Mouse (Mus musculus): ENCODE measurements around the gene Dedd. TPM values are rescaled to one million over a fixed set of nuclear protein-coding genes. Genes with fewer than 3 reads are reported as not detected.
A peak's percentile ranks its signal among the peaks of the same experiment; 100 is the strongest.

Dedd gene
- polyA plus RNA-seq, 1 experiment = 40.7 TPM

DNA sequence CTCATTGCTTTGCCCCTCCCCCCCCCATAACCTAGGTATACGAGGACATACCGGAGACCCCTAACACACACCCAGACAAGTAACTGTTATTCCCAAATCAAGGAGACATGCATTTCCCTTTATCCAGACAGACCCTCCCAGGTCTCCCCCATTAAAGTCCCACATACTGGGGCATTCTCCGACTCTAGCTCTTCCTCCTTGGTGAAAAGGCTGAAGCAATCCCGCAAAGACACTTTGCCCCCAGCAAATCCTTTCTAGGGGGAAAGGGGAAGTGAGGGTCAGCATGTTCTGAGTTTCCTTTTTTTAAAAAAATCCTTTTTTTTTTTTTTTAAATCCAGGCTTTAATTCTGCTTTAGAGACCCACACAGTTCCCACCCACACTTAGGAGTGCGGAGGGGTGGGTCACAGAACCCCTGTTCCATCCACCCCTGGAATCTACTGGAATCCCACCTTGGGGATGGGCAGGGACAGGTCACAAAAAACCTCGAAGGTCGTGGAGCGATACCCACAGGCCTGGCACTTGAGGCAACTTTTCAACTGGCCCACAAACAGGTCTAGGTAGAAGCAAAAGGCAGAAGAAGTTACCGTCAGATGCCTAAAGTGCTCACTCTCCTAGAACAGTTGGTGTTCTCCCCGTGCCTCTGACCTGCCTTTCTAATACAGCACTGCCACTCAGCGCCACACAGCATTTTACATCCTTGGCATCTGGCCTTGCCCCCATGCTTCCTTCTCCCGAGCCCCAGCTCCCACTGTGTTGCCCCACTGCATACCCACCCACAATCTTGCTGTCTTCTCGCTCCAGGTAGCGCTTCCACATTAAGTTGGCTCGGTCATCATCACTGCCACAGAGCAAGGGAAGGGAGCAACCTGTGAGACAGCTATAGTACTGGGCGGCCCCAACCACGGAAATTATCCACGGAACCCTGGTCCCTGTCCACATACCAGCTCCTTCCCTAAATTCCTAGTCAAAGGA lies 45.5 kb upstream of the Dedd start:
- no peaks in the 10 kb centered on the region for H3K27me3 ChIP-seq (ENCODE audit: control insufficient read depth, insufficient read depth, low read length)
- 90% methylated on average over 18 of the region's 18 CpGs for WGBS
- no peak overlapping the region for H3K27ac ChIP-seq (ENCODE audit: insufficient read depth, low read depth, low read length)
- no peak overlapping the region for H3K4me3 ChIP-seq (ENCODE audit: low read depth, low read length)
- peaks cover 8% of the 10 kb centered on the region for H3K4me1 ChIP-seq (ENCODE audit: control insufficient read depth, insufficient read depth, insufficient read length, low read length)
- TF ChIP-seq CTCF (IDR thresholded peaks at IDR 0.05; ENCODE audit: extremely low read depth, insufficient read length, insufficient replicate concordance, low read depth, low read length) = no peak
- no peak for TF ChIP-seq POLR2A (IDR thresholded peaks at IDR 0.05; ENCODE audit: low read depth, low read length)
- H3K36me3 ChIP-seq (ENCODE audit: control insufficient read depth, insufficient read depth, low read length) = peaks cover 12% of the 10 kb centered on the region

DNA sequence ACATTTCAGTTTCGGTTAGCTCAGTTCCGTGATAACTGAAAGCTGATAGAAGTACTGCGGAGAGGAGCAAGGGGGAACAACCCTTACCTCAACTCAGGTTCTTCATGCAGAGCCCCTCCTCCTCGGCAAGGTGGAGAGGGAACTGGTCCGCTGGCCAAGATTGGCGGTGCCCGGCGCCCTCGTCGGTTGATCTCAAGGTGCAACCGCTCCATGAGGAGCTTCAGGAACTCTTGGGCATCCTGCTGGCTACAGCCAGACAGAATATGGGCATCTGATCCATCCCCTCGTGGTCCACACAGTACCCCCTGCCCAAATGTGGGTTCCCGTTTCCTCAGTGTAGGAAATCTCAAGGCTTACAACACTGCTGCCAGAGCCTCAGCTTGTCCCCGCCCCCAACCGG lies 44.5 kb upstream of the Dedd start:
- no peak overlapping the region for H3K27ac ChIP-seq (ENCODE audit: insufficient read depth, low read depth, low read length)
- 85% methylated on average over 15 of the region's 15 CpGs for WGBS
- no peak overlapping the region for H3K4me3 ChIP-seq (ENCODE audit: low read depth, low read length)
- H3K27me3 ChIP-seq (ENCODE audit: control insufficient read depth, insufficient read depth, low read length) = no peaks in the 10 kb centered on the region
- peaks cover 8% of the 10 kb centered on the region for H3K4me1 ChIP-seq (ENCODE audit: control insufficient read depth, insufficient read depth, insufficient read length, low read length)
- H3K36me3 ChIP-seq (ENCODE audit: control insufficient read depth, insufficient read depth, low read length) = peaks cover 17% of the 10 kb centered on the region
- TF ChIP-seq CTCF (IDR thresholded peaks at IDR 0.05; ENCODE audit: extremely low read depth, insufficient read length, insufficient replicate concordance, low read depth, low read length) = no peak
- no peak for TF ChIP-seq POLR2A (IDR thresholded peaks at IDR 0.05; ENCODE audit: low read depth, low read length)

DNA sequence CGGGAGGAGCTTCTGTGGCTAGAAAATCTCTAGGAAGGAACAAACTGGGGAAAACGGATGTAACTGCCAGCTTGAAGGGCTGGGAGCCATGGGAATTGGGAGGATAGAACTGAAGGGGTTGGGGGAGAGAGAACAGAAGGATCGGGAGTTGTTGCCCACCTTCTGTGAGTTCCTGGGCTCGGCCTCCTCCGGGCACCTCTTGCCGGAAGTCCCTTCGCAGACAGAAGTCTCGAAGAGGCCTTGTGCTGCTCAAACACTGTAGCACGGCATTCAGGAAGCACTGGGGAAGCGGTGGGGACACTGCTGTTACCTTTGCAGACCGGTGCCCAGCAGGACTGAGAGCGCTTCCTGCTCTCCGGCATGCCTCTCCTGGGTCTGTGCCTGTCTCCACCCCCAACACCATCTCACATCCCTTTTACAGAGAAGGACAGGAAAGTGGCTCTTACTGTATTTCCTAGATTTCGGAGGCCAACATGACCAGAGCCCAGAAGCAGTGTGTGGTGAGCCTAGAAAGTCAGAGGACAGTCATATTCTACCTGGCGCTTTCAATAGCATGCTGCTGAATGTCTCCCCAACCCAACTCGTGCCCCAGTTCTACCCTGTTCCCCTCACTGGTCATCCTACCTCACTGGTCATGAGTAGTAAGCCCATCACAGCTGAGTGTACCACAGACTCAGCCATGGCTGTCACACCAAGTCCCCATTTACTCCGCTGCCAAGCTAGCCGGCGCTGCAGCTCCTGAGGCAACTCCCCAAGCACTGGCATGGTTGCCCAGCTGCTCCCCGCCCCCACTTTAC lies 43.7 kb upstream of the Dedd start:
- H3K4me3 ChIP-seq (ENCODE audit: low read depth, low read length) = peak overlapping the region; percentile 39
- peaks cover 21% of the 10 kb centered on the region for H3K36me3 ChIP-seq (ENCODE audit: control insufficient read depth, insufficient read depth, low read length)
- 88% methylated on average over 20 of the region's 20 CpGs for WGBS

DNA sequence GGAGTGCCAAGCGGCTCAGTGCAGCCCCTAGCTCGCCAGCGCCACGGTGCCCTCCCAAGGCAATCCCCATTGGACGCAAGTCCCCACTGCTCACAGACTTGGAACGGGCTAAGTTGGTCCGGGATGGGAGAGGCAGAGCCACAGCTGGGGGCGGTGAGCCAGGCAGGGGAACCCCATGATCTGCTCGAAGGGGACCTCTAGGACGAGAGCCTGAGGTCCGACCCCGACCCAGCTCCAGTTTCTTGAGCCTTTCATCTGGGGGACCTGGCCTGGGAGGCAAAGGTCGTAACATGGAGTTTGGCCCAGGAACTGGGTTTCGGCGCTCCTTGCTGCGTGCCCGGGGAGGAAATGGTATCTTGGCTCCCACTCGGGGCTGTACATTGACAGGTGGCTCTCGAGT lies 42.4 kb upstream of the Dedd start:
- Histone ChIP-seq H3K27ac (ENCODE audit: insufficient read depth, low read depth, low read length) (no peak overlapping the region), H3K36me3 (ENCODE audit: control insufficient read depth, insufficient read depth, low read length) (peaks cover 21% of the 10 kb centered on the region), H3K27me3 (ENCODE audit: control insufficient read depth, insufficient read depth, low read length) (no peaks in the 10 kb centered on the region), H3K4me1 (ENCODE audit: control insufficient read depth, insufficient read depth, insufficient read length, low read length) (peaks cover 5% of the 10 kb centered on the region), H3K4me3 (ENCODE audit: low read depth, low read length) (no peak overlapping the region)
- 88% methylated on average over 19 of the region's 19 CpGs for WGBS
- TF ChIP-seq POLR2A (IDR thresholded peaks at IDR 0.05; ENCODE audit: low read depth, low read length) (no peak), CTCF (IDR thresholded peaks at IDR 0.05; ENCODE audit: extremely low read depth, insufficient read length, insufficient replicate concordance, low read depth, low read length) (no peak)

More for the DNA sequence above, 43.7 kb upstream of the Dedd start:
- Histone ChIP-seq H3K27me3 (ENCODE audit: control insufficient read depth, insufficient read depth, low read length) (no peaks in the 10 kb centered on the region), H3K4me1 (ENCODE audit: control insufficient read depth, insufficient read depth, insufficient read length, low read length) (peaks cover 6% of the 10 kb centered on the region), H3K27ac (ENCODE audit: insufficient read depth, low read depth, low read length) (no peak overlapping the region)
- TF ChIP-seq CTCF (IDR thresholded peaks at IDR 0.05; ENCODE audit: extremely low read depth, insufficient read length, insufficient replicate concordance, low read depth, low read length) = no peak
- no peak for TF ChIP-seq POLR2A (IDR thresholded peaks at IDR 0.05; ENCODE audit: low read depth, low read length)

DNA sequence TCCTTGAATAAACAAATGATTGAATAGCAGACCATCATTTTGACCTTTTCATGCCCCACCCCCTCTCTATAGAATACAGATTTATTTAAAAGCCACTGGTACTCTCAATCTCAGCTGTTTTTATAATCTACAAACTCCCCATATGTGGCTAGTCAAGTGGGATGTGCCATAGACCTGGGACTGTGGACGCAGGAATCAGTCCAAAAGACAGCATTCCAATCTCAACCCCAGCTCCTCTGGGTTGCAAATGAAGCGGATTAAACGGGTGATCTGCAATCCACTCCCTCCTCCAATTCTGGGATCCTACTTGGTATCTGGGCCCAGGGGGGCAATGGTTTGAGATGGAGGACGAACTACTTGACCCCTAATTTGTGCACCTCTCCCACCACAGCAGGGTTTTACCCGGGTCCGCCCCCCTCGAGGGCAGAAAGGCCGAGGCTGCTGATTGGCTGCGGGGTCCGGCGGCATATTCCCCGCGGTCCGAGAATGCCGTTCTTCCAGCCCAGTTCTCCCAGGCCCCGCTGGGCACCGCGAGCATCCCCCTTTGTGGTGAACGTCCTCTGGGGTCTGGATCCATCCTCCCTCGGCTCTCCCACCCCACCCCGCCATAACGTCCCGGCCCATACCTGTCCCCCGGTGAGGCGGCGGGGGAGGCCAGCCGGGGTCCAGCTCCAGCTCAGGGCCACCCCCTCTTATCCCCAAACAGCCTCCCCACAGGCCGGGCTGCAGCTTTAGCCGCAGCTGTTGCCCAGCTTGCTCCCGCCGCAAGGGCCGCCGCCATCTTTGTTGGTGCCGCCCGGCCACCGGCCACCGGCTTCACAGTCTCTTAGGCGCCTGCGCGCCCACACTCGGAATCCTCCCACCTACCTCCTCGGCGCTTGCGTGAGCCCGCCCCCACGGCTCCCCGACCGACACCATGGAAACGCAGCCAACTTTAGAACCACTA lies 41.5 kb upstream of the Dedd start, which contains the start of gene Usp21:
Gene Usp21 (minus strand): TSS at position 856 of the 946 bp plus-strand sequence.
- peak within 1 kb of the TSS; percentile 43; the same call in 1 of the 2 replicates for H3K27ac ChIP-seq (ENCODE audit: insufficient read depth, low read depth, low read length)
- H3K36me3 ChIP-seq (ENCODE audit: control insufficient read depth, insufficient read depth, low read length) = peaks cover 21% of the 10 kb centered on the region
- H3K4me1 ChIP-seq (ENCODE audit: control insufficient read depth, insufficient read depth, insufficient read length, low read length) = peaks cover 8% of the 10 kb centered on the region
- peak within 1 kb of the TSS; percentile 94 for H3K4me3 ChIP-seq (ENCODE audit: low read depth, low read length)
- under 1% methylated on average over 49 of the region's 49 CpGs for WGBS
- TF ChIP-seq POLR2A (IDR thresholded peaks at IDR 0.05; ENCODE audit: low read depth, low read length) = peak; percentile 75
- TF ChIP-seq CTCF (IDR thresholded peaks at IDR 0.05; ENCODE audit: extremely low read depth, insufficient read length, insufficient replicate concordance, low read depth, low read length) = no peak
- no peaks in the 10 kb centered on the region for H3K27me3 ChIP-seq (ENCODE audit: control insufficient read depth, insufficient read depth, low read length)

DNA sequence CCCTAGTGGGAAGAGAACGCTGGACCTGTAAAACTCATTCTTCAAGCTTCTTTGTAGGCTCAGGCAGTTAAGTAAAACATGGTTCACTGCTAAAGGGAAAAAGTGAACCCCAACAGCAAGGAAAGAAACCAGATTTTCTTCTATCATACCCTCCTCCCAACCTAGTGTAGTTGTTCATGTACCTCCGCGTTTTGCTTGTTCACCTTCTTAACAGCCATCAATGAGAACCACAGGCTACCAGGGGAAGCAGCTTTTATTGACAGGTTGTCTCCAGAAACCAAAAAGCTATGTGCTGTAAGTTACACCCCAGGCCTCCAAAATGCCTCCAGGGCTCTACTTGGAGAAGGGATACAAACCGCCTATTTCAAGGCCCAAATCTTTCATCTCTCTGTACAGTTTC lies 40.6 kb upstream of the Dedd start:
- H3K27me3 ChIP-seq (ENCODE audit: control insufficient read depth, insufficient read depth, low read length) = no peaks in the 10 kb centered on the region
- H3K4me1 ChIP-seq (ENCODE audit: control insufficient read depth, insufficient read depth, insufficient read length, low read length) = peaks cover 9% of the 10 kb centered on the region
- no peak overlapping the region for H3K27ac ChIP-seq (ENCODE audit: insufficient read depth, low read depth, low read length)
- H3K4me3 ChIP-seq (ENCODE audit: low read depth, low read length) = no peak overlapping the region
- H3K36me3 ChIP-seq (ENCODE audit: control insufficient read depth, insufficient read depth, low read length) = peaks cover 18% of the 10 kb centered on the region
- 69% methylated on average over 4 of the region's 4 CpGs for WGBS
- TF ChIP-seq CTCF (IDR thresholded peaks at IDR 0.05; ENCODE audit: extremely low read depth, insufficient read length, insufficient replicate concordance, low read depth, low read length) (no peak), POLR2A (IDR thresholded peaks at IDR 0.05; ENCODE audit: low read depth, low read length) (no peak)
